Mouse (Mus musculus): ENCODE measurements around the gene Clpp.

Gene Clpp

DNA sequence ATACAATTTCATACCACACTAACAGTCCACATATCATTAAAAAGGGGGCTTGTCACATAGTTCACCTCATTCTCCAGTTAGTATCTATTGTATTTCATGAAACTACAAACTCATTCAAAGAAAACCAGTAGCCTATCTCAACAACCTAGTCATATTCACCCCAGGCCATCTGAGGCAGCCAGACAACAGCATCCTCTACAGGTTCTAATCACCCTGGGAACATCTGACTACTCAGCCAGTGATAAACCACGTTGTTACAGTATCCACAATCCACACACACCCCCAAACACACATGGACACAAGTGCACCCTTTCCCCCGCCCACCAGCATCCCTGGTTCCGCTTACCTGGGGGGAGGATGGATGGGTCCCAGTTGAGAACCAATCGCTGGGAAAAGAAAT lies 37.4 kb downstream of the Clpp start:
- intact Hi-C loops (cut with DNase I): no loop called here

DNA sequence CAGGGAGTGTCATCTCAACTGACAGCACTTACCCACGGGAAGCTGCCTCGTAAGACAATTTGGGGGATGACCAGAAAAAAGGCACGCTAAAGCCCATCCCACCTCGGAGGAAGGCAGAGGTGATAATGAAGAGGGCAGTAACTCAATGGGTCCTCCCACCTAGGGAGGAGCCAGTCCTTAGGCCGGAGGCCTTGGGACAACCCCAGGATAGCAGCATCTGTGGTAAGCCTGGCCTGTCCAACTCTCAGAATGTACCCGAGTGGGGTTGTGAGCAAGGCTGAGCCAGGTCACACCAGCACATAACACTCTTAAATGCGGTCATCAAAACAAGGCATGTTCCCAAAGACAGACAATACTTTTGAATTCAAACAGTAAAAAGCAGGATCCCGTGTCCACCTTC lies 39.6 kb downstream of the Clpp start:
- intact Hi-C loops (cut with DNase I): no loop called here

DNA sequence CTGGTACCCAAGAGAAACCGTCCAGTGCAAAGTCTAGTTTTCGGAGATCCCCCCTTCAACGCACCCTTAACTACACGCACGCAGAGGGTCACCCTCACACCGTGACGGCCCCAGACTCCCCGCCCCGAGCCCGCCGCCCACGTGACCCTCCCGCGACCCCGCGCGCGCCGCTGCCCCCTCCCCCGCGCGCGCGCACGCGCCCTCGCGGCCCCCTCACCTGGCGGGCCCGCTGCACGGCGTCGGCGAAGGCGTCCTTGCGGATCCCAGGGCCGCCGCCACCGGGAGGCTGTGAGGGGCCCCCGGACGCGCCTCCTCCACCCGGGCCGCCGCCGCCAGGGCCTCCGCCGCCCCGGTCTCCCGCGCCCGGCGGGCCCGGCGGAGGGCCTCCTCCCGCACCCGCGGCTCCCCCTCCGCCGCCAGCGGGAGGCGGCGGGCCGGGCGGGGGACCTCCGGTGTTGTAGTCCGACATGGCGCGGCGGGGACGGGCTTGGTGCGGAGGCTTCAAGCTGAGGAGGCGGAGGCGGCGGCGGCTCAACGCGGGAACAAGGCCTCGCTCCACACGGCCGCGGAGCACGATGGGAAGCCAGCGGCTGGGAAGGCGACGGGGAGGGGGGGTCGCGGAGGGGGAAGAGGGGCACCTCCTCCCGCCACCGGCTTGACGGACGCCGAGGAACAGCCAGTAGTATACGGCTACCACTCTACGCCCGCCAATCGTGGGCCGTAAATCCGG lies 41.0 kb downstream of the Clpp start, which contains the start of gene Khsrp:
Gene Khsrp, minus strand, starts transcription at position 592 of the 730 bp plus-strand sequence.
- intact Hi-C loops (cut with DNase I): no loop called here

DNA sequence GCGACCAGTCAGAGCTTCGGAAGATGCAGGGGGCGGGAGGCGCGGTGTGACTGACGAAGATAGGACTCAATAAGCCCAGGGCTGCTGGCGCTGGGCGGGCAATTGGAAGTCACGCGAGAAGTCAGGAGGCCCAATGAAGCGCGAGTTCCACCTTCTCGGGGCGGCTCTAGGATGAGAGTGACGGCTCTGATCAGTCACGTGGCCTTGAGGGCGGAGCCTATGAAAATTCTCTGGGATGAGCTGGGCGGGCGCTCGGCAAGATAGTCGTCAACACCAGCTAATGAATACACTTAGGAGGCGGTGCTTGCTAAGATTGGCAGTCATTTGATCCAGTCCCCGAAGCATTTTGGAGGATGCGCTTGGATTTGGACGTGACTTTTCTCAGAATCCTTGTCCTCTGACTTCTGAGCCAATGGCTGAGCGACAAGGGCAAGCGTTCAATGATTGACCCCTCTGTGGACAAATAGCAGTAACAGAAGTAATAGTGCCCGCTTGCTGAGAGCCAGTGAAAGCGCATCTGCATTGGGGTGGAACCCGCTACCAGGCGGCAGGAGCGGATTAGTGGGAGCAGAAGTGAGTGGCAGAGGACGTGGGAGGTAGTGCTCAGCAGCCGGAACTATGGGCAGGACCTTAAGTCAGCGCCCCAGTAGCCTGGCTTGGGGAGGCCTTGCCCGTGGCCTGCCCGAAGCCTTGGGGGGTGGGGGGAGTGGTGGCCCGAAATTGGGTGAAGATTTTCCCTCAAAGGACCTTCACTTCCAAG lies 41.7 kb downstream of the Clpp start:
- intact Hi-C loops (cut with DNase I): no loop called here

DNA sequence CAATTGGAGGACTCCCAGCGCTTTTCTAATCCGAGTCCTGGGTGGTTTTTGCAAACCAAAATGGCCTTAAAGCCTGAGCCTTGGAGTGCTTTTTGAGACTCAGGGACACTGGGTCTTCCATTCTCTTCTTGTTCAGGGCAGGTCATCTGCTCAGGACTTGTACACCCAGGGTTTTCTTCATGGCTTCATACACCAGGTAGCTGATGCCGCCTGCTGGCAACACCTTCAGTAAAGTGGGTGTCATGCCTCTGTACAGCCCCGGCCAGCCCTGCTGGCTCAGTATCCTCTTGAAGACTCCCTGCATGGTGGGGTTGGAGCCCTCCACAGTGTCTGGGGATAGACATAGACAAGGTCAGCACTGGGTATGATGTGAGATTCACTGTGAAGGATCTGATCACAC lies 42.7 kb downstream of the Clpp start:
- intact Hi-C loops (cut with DNase I): no loop called here

DNA sequence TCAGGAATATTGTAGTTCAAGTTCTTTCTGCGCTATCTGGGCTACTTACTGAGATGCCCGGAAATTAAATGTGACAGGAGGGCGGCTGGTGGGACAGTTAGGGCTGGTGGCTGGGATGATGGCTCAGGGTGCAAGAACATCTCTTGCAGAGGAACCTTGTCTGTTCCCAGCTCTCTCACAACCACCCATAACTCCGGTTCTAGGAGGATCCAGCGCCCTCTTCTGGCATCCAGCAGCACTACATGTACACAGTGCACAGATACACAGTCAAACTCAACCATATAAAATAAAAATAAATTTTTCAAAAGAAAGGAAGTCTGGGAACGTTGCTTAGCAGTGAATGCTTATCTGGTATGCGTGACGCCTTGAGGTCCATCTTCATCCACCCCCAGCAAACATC lies 48.9 kb downstream of the Clpp start:
- intact Hi-C loops (cut with DNase I): no loop called here

DNA sequence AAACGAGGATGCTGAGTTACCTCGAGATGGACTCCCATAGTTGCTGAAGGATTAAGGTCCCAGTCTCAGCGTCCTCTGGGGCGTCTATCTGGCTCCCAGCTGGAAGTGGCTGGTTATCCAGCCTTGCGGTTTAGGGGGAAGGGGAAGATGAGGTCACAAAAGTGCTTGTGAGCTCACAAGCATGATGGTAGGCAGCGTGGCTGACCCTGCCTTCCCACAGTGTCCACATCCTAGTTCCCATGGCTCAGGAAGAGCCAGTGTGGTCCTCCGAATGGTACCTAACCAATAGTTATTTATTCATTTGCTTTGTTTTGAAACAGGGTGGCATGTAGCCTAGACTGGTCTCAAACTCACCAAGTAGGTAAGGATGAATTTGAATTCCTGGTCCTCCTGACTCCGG lies 51.4 kb downstream of the Clpp start, which contains the start of gene Slc25a41:
Gene Slc25a41, minus strand, starts transcription at position 101 of the 400 bp plus-strand sequence.
- intact Hi-C loops (cut with DNase I): no loop called here

Measured in adrenal gland (tissue).